Mouse (Mus musculus): ENCODE measurements around the gene Srebf1. TPM values are rescaled to one million over a fixed set of nuclear protein-coding genes. Genes with fewer than 3 reads are reported as not detected.

Srebf1 gene
- polyA plus RNA-seq, 1 experiment from 2014 or later, result 56.7 TPM

DNA sequence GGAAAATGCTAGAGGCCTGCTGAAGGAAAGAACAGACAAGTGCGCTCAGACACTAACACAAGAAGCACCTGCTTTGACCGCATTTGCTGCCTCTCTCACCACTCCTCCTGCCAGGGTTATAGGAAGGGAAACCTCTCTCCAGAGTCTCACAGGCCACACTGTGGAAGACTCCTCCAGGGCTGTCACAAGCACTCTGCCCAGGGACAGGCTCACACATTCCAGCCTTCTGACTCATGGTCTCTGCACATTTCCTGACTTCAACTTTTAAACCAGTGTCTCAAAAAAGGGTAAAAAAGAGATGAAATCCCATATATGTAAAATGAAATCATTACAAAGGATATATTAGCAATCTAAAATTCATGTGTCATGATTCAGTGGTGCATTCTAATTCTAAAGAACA, 31.2 kb upstream of the Srebf1 start:
- no peak for ATAC-seq
- no peaks in the 10 kb centered on the region for H3K9me3 ChIP-seq (replicated peaks)
- 96% methylated on average over 2 of the region's 2 CpGs for WGBS

DNA sequence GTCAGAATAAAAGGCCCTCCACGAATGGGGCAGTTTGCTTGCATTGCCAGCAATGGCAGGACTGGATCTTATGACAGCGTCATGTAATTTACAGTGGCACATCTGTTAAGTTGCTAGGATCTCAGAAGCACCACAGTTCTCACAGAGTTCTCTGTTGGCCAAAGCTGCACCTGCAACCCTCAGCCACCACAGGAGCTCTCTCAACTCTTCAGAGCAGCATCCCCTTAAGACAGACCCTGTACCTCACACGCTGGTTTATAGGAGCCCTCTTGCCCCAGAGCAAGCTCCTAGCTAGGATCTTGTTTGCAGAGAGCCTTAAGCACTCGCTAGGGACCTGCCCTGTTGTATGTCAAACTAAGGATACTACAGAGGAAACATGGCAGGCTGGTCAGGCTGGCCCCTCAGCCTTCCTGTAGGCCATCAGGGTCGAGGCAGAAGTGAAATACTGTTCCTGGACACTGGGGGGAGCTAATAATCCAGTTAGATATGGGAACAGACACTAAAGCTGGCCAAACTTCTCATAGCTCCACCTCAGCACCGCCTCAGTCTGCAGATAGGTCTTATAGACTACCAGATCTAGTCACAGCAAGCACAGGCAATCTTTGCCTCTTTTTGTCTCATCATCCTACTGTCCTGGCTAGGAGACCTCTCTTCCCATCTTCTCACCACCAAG, 28.7 kb upstream of the Srebf1 start:
- H3K9ac ChIP-seq, result no peak overlapping the region
- no peak overlapping the region for H3K27ac ChIP-seq
- H3K36me3 ChIP-seq (ENCODE audit: poor library complexity, severe bottlenecking), result peaks cover 5% of the 10 kb centered on the region; the same call in 1 of the 2 replicates
- H3K4me1 ChIP-seq, result peaks cover 34% of the 10 kb centered on the region
- WGBS, result 61% methylated on average over 6 of the region's 6 CpGs
- no peak overlapping the region for H3K4me2 ChIP-seq
- no peak for ATAC-seq
- no peaks in the 10 kb centered on the region for H3K9me3 ChIP-seq (replicated peaks)
- no peak overlapping the region for H3K4me3 ChIP-seq
- no peaks in the 10 kb centered on the region for H3K27me3 ChIP-seq

More for the DNA sequence above, 31.2 kb upstream of the Srebf1 start:
- no peaks in the 10 kb centered on the region for H3K27me3 ChIP-seq
- H3K4me3 ChIP-seq, result no peak overlapping the region
- H3K4me1 ChIP-seq, result peaks cover 34% of the 10 kb centered on the region
- H3K27ac ChIP-seq, result no peak overlapping the region
- peaks cover 18% of the 10 kb centered on the region for H3K36me3 ChIP-seq (ENCODE audit: poor library complexity, severe bottlenecking)
- H3K9ac ChIP-seq, result no peak overlapping the region
- H3K4me2 ChIP-seq, result no peak overlapping the region

DNA sequence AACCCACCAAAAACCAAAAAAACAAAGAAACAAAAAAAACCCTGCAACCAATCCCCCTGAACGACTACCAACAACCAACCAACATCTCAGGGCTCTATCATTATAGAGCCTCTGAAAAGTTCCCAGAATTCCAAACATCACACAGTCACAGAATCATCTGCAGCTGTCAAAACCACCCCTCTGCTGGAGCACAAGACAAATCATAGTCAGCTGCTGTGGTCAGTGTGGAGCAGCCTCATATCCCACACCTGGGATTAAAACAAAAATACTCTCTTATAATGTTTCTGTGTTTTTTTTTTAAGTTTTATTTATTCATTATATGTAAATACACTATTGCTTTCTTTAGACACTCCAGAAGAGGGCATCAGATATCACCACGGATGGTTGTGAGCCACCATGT, 27.5 kb upstream of the Srebf1 start:
- H3K4me1 ChIP-seq, result peaks cover 22% of the 10 kb centered on the region
- H3K36me3 ChIP-seq (ENCODE audit: poor library complexity, severe bottlenecking), result peaks cover 5% of the 10 kb centered on the region; the same call in 1 of the 2 replicates
- ATAC-seq, result no peak
- WGBS, result 89% methylated on average over 2 of the region's 2 CpGs
- no peak overlapping the region for H3K4me3 ChIP-seq
- H3K4me2 ChIP-seq, result no peak overlapping the region
- no peak overlapping the region for H3K27ac ChIP-seq
- no peaks in the 10 kb centered on the region for H3K9me3 ChIP-seq (replicated peaks)
- no peaks in the 10 kb centered on the region for H3K27me3 ChIP-seq
- H3K9ac ChIP-seq, result no peak overlapping the region

DNA sequence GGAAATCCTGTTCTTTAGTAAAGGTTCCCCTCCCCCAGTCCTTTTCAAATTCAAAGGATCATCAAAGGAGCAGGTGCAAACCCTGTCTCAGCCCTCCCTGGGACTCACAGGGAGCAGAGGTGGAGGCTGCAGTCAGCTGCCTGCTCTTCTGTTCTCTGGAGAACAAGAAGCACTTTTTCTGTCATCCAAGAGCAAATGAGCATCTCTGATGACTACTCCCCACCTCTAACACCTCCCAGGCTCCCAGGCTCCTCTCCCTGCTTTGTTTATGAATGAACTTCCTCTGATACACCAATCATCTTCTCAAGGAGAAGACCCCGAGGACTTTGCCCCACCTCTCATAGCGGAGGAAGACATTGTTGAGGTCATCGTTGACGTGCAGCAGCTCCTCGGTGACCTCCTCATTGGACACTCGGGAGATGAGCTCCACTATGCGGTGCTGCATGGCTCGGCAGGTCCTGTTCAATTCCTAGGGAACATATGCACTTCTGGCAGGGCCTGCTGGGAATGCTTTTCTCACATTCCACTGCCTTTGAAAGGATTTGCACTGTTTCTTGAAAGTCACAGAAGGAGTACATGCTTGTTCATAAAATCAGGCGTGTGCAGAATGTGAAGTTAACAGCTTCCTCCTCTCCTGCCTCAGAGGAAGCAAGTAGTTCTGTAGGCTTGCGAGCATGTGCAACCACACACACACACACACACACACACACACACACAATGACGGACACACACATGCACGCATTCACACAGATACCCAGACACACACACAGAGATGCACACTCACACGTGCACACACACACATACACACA, 26.4 kb upstream of the Srebf1 start:
- ATAC-seq, result 0 out of 2 replicates have a peak, but pooled peaks have one; percentile 36
- WGBS, result 44% methylated on average over 13 of the region's 13 CpGs
- Histone ChIP-seq H3K9me3 (replicated peaks) (no peaks in the 10 kb centered on the region), H3K4me1 (peaks cover 15% of the 10 kb centered on the region), H3K27ac (peak overlapping the region; percentile 77), H3K9ac (no peak overlapping the region), H3K27me3 (no peaks in the 10 kb centered on the region), H3K4me3 (no peak overlapping the region), H3K4me2 (no peak overlapping the region; the same call in 1 of the 2 replicates), H3K36me3 (ENCODE audit: poor library complexity, severe bottlenecking) (peaks cover 9% of the 10 kb centered on the region; the same call in 1 of the 2 replicates)

DNA sequence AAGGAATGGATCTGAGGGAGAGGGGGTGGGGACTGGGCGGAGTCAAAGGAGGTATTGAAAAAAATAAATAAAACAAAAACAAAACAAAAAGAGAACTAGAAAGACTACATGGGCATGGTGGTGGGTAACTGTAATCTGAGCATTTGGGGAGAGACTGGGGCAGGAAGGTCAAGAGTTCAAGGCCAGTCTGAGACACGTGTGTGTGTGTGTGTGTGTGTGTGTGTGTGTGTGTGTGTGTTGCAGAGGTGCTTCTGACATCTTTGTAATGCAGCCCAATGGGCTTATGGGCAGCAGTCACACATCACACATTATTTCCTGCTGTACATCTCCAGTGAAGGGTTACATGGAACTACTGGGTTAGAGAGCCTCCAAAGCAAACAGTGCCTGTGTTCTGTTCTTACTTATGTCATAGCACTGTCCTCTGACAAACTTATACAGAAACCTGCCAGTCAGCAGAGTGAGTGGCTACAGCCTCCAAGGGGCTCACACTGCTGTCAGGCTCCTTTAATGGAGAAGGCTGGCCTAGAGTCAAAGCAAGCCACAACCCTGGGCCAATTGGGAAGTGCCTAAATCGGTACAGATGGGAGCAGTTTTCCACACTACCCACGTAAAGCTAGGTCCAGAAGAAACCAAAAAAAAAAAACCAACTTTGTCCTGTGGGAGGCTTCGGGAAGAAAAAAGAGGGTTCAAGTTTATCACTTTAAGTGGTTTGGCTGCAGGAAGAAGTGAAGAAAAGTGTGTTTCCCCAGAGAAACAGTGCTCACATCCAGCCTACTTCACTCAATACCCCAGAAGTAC, 25.6 kb upstream of the Srebf1 start:
- Histone ChIP-seq H3K4me1 (peaks cover 15% of the 10 kb centered on the region), H3K4me2 (no peak overlapping the region; the same call in 1 of the 2 replicates), H3K27ac (peak overlapping the region; percentile 77), H3K9ac (no peak overlapping the region), H3K27me3 (no peaks in the 10 kb centered on the region), H3K36me3 (ENCODE audit: poor library complexity, severe bottlenecking) (peaks cover 9% of the 10 kb centered on the region; the same call in 1 of the 2 replicates), H3K4me3 (no peak overlapping the region), H3K9me3 (replicated peaks) (no peaks in the 10 kb centered on the region)
- 60% methylated on average over 5 of the region's 5 CpGs for WGBS
- no peak for ATAC-seq

DNA sequence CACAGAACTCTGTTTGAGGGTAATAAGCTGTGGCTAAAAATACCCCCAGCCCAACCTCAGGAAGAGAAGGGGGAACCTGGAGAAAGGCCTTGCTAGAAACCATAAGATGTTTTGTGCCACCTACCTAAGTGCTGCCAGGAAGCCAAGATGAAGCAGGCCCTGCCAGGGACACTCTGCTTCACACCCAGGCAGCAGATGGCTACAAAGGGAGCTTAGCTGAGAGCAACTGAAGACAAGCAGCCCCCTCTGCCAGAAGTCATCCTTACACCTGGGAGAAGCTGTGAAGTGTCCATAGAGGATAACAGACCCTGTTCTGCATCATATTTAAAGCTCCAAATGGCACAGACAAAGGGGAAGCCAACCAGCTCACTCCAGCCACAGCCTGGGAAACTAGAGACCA, 23.7 kb upstream of the Srebf1 start:
- H3K27me3 ChIP-seq, result no peaks in the 10 kb centered on the region
- peak overlapping the region; percentile 44; the same call in 1 of the 2 replicates for H3K27ac ChIP-seq
- no peak for ATAC-seq
- H3K4me2 ChIP-seq, result no peak overlapping the region
- H3K9me3 ChIP-seq (replicated peaks), result no peaks in the 10 kb centered on the region
- no peak overlapping the region for H3K4me3 ChIP-seq
- peaks cover 15% of the 10 kb centered on the region for H3K4me1 ChIP-seq
- H3K9ac ChIP-seq, result no peak overlapping the region
- H3K36me3 ChIP-seq (ENCODE audit: poor library complexity, severe bottlenecking), result peaks cover 22% of the 10 kb centered on the region

DNA sequence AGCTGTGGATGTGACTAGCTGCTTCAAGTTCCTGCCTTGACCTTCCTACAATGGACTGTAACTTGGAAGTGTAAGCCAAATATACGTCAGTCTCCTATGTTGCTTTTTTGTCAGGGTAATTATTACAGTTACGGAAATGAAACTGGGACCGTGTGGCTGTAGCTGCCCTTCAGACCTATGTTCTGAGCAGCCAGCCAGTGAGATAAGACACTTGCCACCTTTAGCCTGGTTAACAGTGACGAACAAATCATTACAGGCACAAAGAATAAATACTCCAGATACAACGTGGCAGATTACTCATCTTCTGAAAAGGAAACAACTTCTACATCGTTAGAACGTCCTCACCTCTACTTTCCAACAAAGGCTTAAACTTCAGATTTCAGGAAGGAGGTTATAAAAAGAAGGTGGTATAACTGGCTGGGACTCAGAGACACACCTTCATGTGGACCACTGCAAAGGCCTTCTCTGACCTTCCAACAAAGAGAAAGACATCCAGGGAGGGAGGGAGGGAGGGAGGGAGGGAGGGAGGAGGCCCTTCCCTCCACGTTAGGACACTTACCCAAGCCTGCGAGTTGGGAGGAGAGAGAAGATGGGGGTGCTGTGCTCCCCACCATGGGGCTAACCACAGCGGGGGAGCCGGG, 22.2 kb upstream of the Srebf1 start:
- H3K27ac ChIP-seq, result no peak overlapping the region
- no peak overlapping the region for H3K4me2 ChIP-seq
- H3K4me1 ChIP-seq, result peaks cover 15% of the 10 kb centered on the region
- H3K36me3 ChIP-seq (ENCODE audit: poor library complexity, severe bottlenecking), result peaks cover 31% of the 10 kb centered on the region
- H3K9ac ChIP-seq, result no peak overlapping the region
- H3K9me3 ChIP-seq (replicated peaks), result no peaks in the 10 kb centered on the region
- no peaks in the 10 kb centered on the region for H3K27me3 ChIP-seq
- 72% methylated on average over 11 of the region's 11 CpGs for WGBS
- no peak for ATAC-seq
- H3K4me3 ChIP-seq, result no peak overlapping the region

DNA sequence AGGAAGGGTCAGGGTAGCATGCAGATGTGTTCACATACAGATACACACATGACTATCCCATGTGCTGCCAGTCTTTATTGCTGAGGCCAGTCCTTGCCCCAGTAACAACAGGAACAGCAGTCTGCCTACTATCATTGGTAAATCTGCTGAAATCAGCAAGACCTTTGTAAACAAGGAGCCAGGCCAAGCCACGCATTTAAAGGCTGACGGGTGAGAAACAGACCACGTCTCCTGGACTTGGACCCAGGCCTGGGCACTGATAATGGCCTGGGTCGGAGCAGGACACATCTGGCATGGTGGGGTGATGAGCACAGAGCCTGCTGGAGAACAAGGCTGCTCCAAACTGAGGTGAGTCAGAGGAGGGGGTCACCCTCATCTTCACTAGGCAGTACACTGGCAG, 18.1 kb upstream of the Srebf1 start:
- Histone ChIP-seq H3K4me3 (no peak overlapping the region), H3K9ac (no peak overlapping the region), H3K9me3 (replicated peaks) (no peaks in the 10 kb centered on the region), H3K4me2 (no peak overlapping the region), H3K27ac (no peak overlapping the region), H3K27me3 (no peaks in the 10 kb centered on the region), H3K4me1 (no peaks in the 10 kb centered on the region), H3K36me3 (ENCODE audit: poor library complexity, severe bottlenecking) (peaks cover 47% of the 10 kb centered on the region)
- no peak for ATAC-seq
- WGBS, result 92% methylated on average over 4 of the region's 4 CpGs

DNA sequence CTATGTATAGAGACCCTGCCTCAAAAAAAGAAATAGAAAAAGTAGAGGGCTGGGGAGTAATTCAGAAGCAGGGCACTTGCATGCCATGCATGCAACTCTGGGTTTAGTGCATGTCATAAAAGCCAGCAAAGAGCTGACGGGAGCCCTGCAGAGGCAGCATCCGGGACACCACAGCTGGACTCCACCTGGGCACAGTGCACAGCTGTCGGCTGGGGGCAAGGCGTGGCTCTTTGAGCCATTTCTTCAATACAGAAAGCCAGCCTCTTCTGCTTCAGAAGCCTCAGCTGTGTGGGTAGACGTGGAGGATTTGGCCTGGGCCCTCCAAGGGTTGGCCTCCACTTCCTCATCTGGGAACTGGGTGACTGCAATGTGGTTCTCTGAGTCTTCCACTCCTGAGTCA, 13.0 kb upstream of the Srebf1 start:
- no peak overlapping the region for H3K9ac ChIP-seq
- WGBS, result 89% methylated on average over 5 of the region's 5 CpGs
- no peak overlapping the region for H3K4me2 ChIP-seq
- H3K36me3 ChIP-seq (ENCODE audit: poor library complexity, severe bottlenecking), result peaks cover 26% of the 10 kb centered on the region
- ATAC-seq, result no peak
- H3K27me3 ChIP-seq, result no peaks in the 10 kb centered on the region
- no peak overlapping the region for H3K4me3 ChIP-seq
- H3K27ac ChIP-seq, result no peak overlapping the region
- H3K9me3 ChIP-seq (replicated peaks), result no peaks in the 10 kb centered on the region
- H3K4me1 ChIP-seq, result peaks cover 8% of the 10 kb centered on the region

DNA sequence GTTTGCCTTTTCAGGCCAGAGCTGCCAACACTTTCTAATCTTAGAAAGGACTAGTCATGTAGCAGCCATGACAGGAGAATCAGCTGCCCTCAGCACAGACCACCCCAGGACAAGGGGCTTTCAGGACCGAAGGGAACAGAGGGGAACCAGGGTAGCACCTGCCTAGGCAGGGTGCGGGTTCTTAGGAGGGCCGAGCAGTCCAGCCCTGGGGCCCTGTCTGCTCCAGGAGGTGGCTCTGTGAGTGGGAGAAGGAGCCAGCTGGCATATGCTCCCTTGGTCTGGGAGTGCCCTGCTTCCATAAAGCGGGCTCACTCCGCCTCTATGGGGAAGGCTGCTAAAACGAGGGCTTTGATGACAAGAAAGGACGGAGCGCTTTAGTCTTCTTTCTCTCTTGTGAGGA, 10.9 kb upstream of the Srebf1 start:
- Histone ChIP-seq H3K9me3 (replicated peaks) (no peaks in the 10 kb centered on the region), H3K4me3 (no peak overlapping the region), H3K9ac (0 out of 2 replicates have a peak overlapping the region, but pooled peaks have one; percentile 35), H3K36me3 (ENCODE audit: poor library complexity, severe bottlenecking) (peaks cover 33% of the 10 kb centered on the region), H3K4me2 (no peak overlapping the region), H3K27ac (no peak overlapping the region; the same call in 1 of the 2 replicates), H3K4me1 (peaks cover 8% of the 10 kb centered on the region), H3K27me3 (no peaks in the 10 kb centered on the region)
- 55% methylated on average over 8 of the region's 8 CpGs for WGBS
- ATAC-seq, result 0 out of 2 replicates have a peak, but pooled peaks have one; percentile 41

DNA sequence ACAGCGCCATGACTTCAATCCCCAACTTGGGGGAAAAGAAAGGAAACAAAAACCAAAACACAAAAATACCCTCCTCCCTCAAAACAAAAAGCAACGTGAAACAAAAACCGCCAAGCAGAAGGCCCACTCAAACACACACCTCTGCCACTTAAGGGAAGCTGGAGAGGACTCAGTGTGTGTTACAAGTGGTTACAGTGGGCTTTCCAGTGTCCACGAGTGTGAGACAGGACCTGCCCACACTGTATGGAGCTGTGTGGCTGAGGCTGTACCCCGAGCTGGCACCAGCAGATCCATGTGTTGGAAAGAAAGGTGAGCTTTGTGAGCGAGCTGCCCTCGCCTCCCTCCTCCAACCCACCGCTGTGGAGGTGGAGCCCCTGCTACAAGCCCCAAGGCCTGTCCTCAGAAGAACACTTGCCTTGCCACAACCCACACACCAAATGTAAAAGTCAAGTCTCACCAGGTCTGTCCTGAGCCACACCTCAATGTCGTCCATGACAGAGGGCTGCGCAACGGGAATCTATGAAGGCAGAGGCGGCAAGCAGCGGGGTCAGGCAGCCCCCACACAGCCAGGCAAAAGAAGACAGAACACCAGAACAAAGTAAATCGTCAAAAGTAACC, 10.2 kb upstream of the Srebf1 start:
- no peak overlapping the region for H3K4me2 ChIP-seq
- no peak overlapping the region for H3K9ac ChIP-seq
- H3K27ac ChIP-seq, result no peak overlapping the region
- peaks cover 8% of the 10 kb centered on the region for H3K4me1 ChIP-seq
- no peak for ATAC-seq
- no peaks in the 10 kb centered on the region for H3K9me3 ChIP-seq (replicated peaks)
- 81% methylated on average over 14 of the region's 14 CpGs for WGBS
- H3K27me3 ChIP-seq, result no peaks in the 10 kb centered on the region
- no peak overlapping the region for H3K4me3 ChIP-seq
- H3K36me3 ChIP-seq (ENCODE audit: poor library complexity, severe bottlenecking), result peaks cover 35% of the 10 kb centered on the region

Data from forebrain, embryonic 13.5 days (tissue).